ENCODE assay signal across 8 mouse cellular contexts in the genomic region with DNA sequence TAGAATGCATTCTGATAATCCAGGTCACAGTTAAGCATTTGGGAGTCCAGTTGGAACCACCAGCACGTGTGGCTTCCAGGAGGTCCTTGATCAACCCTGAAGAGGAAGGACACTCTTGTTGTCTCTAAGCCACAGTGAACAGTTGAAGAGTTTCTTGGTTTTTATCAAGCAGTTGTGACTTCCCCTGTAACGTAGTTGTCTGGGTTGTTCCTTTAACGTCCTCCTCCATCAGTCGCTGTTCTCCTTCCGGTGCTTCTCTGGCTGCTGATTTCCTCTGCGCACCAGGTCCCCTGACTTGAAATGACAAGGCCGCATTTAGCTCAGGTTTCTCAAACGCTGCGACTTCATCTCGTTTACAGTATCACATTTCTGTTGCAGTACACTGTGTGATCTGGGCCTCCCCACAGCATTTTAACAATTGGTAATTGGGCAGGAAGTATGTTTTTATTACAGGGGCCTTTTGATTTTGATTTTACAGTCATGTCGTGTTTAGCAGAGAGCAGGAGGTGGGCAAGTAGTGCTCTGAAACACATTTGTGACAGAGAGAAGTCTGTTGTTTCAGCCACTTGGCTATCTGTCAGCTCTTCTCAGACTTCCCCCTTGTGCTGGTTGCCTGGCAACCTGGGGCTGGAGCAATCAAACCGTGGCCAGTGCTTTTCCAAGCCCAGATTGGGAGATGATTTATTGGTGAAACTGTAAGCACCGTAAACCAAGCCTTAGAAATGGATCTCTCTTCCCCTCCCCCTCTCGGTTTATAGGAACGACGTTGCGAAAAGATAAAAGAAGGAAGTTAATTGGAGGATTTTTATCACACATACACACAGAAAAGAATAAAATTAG.
DNase-seq lines count a peak whose midpoint lies in the region; ATAC-seq and TF ChIP-seq lines count a peak whose summit lies in the region.

No protein-coding gene starts in this region.

- TF ChIP-seq EP300 in lung, postnatal 0 days (IDR thresholded peaks at IDR 0.05) = no peak

- no peaks in the 10 kb centered on the region for H3K36me3 ChIP-seq in hindbrain, embryonic 14.5 days (replicated peaks; ENCODE audit: control insufficient read depth, insufficient read depth)
- H3K36me3 ChIP-seq in lung, postnatal 0 days (ENCODE audit: insufficient read depth, low read length) = no peaks in the 10 kb centered on the region; the same call in 1 of the 2 replicates

- H3K27me3 ChIP-seq in hindbrain, embryonic 14.5 days (ENCODE audit: control insufficient read depth, insufficient read depth, low read length) = no peaks in the 10 kb centered on the region
- H3K27me3 ChIP-seq in lung, postnatal 0 days (replicated peaks; ENCODE audit: insufficient read depth, low read length) = no peaks in the 10 kb centered on the region

- H3K4me1 ChIP-seq in hindbrain, embryonic 14.5 days (replicated peaks; ENCODE audit: control insufficient read depth, insufficient read depth, low read length) = peaks cover 24% of the 10 kb centered on the region
- no peaks in the 10 kb centered on the region; the same call in 1 of the 2 replicates for H3K4me1 ChIP-seq in lung, postnatal 0 days (ENCODE audit: insufficient read depth, low read depth, low read length)
- H3K4me1 ChIP-seq in olfactory bulb, adult 2 months (ENCODE audit: control insufficient read depth, insufficient read depth, low read length) = peaks cover 17% of the 10 kb centered on the region

- DNase-seq in NIH3T3 (ENCODE audit: low read depth) = peak; percentile 93
- peak; percentile 84 to 89 for DNase-seq in cerebellum, postnatal 14 days
- DNase-seq in gastrocnemius, adult 18-20 months (ENCODE audit: low spot score) = peak; percentile 90
- peak; percentile 83 for DNase-seq in hindbrain, embryonic 14.5 days (ENCODE audit: low spot score)
- peak; percentile 77 to 79 for DNase-seq in layer of hippocampus, postnatal 10 days (ENCODE audit: low spot score in 2 of 2)
- peak; percentile 86 for DNase-seq in lung, postnatal 0 days (ENCODE audit: low spot score)
- peak; percentile 55 to 60 for DNase-seq in thymus, postnatal 10 days (ENCODE audit: low spot score in 2 of 2)

- peak overlapping the region; percentile 38; the same call in 1 of the 2 replicates for H3K9ac ChIP-seq in hindbrain, embryonic 14.5 days
- H3K9ac ChIP-seq in lung, postnatal 0 days (replicated peaks; ENCODE audit: low read depth) = no peak overlapping the region

- no peak overlapping the region for H3K4me3 ChIP-seq in hindbrain, embryonic 14.5 days (replicated peaks; ENCODE audit: low read length)
- H3K4me3 ChIP-seq in lung, postnatal 0 days (ENCODE audit: low read depth, low read length) = no peak overlapping the region
- no peak overlapping the region for H3K4me3 ChIP-seq in olfactory bulb, adult 2 months (ENCODE audit: insufficient read depth, low read depth, low read length)

- ATAC-seq in hindbrain, embryonic 14.5 days (ENCODE audit: low FRiP score) = peak; percentile 90
- ATAC-seq in lung, postnatal 0 days = peak; percentile 72

- H3K9me3 ChIP-seq in hindbrain, embryonic 14.5 days (ENCODE audit: control insufficient read depth, low read length) = no peaks in the 10 kb centered on the region
- H3K9me3 ChIP-seq in lung, postnatal 0 days (ENCODE audit: low read length) = no peaks in the 10 kb centered on the region

- WGBS in hindbrain, embryonic 14.5 days = 8% methylated on average over 17 of the region's 17 CpGs
- WGBS in lung, postnatal 0 days = 7% methylated on average over 17 of the region's 17 CpGs
- WGBS in olfactory bulb, adult 2 months = 11% methylated on average over 17 of the region's 17 CpGs

- H3K4me2 ChIP-seq in hindbrain, embryonic 14.5 days (replicated peaks) = peak overlapping the region; percentile 38
- no peak overlapping the region for H3K4me2 ChIP-seq in lung, postnatal 0 days (replicated peaks; ENCODE audit: low read depth, low read length)

- no peak for TF ChIP-seq POLR2A in olfactory bulb, adult 2 months (IDR thresholded peaks at IDR 0.05; ENCODE audit: insufficient read depth, low read depth, low read length)

- no peak for TF ChIP-seq CTCF in lung, postnatal 0 days (IDR thresholded peaks at IDR 0.05)
- TF ChIP-seq CTCF in olfactory bulb, adult 2 months (IDR thresholded peaks at IDR 0.05; ENCODE audit: insufficient read depth, low read depth, low read length) = no peak

- peak overlapping the region; percentile 93 for H3K27ac ChIP-seq in hindbrain, embryonic 14.5 days
- peak overlapping the region; percentile 29 for H3K27ac ChIP-seq in lung, postnatal 0 days (ENCODE audit: low read length)
- H3K27ac ChIP-seq in olfactory bulb, adult 2 months (ENCODE audit: insufficient read depth, low read depth, low read length) = peak overlapping the region; percentile 79

Comparison
In these comparisons a context has a peak if more than half of its experiments do, and no peak if none do; other contexts are left out.
1. H3K27ac ChIP-seq: peak in every context shown above with its lines; median percentile 93 in hindbrain, embryonic 14.5 days; 79 in olfactory bulb, adult 2 months; 29 in lung, postnatal 0 days.